Mouse (Mus musculus) forebrain, embryonic 13.5 days (tissue): Measurements from ENCODE around the gene Nat14. TPM values are rescaled to one million over a fixed set of nuclear protein-coding genes. Genes with fewer than 3 reads are reported as not detected.

Source experiments
- ATAC-seq: fragments of 200-750 bp; cut with Nextera tagmentation; 2 replicates; pipeline ENCODE4 v1.8.0; 2017
- H3K27ac ChIP-seq: fragments of 300-500 bp; sonication (generic); 2 replicates; pipeline ENCODE4 v1.5.1; 2015; ENCODE audit warnings: inconsistent platforms, mild to moderate bottlenecking, moderate library complexity
- H3K27me3 ChIP-seq: fragments of 300-500 bp; sonication (generic); 2 replicates; pipeline ENCODE4 v1.6.1; 2015; ENCODE audit warnings: mild to moderate bottlenecking, inconsistent platforms
- H3K36me3 ChIP-seq: fragments of 300-500 bp; sonication (generic); 2 replicates; pipeline ENCODE4 v1.6.1; 2015; ENCODE audit warnings: mild to moderate bottlenecking, inconsistent platforms; ENCODE audit not compliant: poor library complexity, severe bottlenecking
- H3K4me1 ChIP-seq: fragments of 300-500 bp; sonication (generic); 2 replicates; pipeline ENCODE4 v1.6.1; 2015; ENCODE audit warnings: inconsistent platforms
- H3K4me2 ChIP-seq: fragments of 300-500 bp; sonication (generic); 2 replicates; pipeline ENCODE4 v1.6.1; 2015; ENCODE audit warnings: inconsistent platforms, mild to moderate bottlenecking, moderate library complexity
- H3K4me3 ChIP-seq: fragments of 300-500 bp; sonication (generic); 2 replicates; pipeline ENCODE4 v1.5.1; 2015; ENCODE audit warnings: mild to moderate bottlenecking, inconsistent platforms
- H3K9ac ChIP-seq: fragments of 300-500 bp; sonication (generic); 2 replicates; pipeline ENCODE4 v1.6.1; 2015; ENCODE audit warnings: mild to moderate bottlenecking, inconsistent platforms
- H3K9me3 ChIP-seq: fragments of 300-500 bp; sonication (generic); replicated peaks from 2 replicates; pipeline ENCODE4 v1.6.1; 2016; ENCODE audit warnings: inconsistent platforms
- WGBS: fragments of 180-500 bp; shearing (Covaris S2); methylation state at CpG from one replicate; pipeline ENCODE4 v1.1.7; 2015; 5-methylcytosine and 5-hydroxymethylcytosine counted together
- polyA plus RNA-seq: library from polyadenylated mRNA; unstranded; fragments of >200 nt; fragmentation: Nextera tagmentation; extraction: Ambion mirVana; gene quantifications from 2 replicates; pipeline ENCODE4 v1.2.1, GENCODE M21; 2015

Gene Nat14
- polyA plus RNA-seq, 1 experiment from 2014 or later, result 21.2 TPM

DNA sequence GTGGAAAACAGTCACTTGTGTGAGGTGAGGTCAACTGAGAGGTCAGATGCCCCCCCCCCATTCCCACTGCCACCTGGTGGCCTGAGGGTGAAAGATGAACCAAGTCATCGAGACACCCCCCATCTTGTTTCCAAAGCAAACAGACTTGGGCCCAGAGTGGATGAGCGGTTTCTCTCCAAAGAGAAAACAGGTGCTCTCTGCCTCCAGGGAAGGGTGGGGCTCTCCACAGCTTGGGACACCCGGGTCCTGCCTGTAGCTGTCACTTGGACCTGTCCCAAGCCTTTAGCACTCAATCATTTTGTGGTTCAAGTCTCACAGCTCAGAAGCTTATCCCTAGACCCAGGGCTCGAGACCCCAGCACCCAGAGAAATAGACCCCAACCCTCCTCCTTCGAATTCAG, 41.7 kb downstream of the Nat14 start:
- Histone ChIP-seq H3K27me3 (no peaks in the 10 kb centered on the region), H3K4me2 (no peak overlapping the region), H3K4me3 (no peak overlapping the region), H3K9ac (no peak overlapping the region), H3K27ac (no peak overlapping the region), H3K36me3 (no peaks in the 10 kb centered on the region), H3K4me1 (no peaks in the 10 kb centered on the region), H3K9me3 (no peaks in the 10 kb centered on the region)
- no peak for ATAC-seq
- WGBS, result 79% methylated on average over 5 of the region's 5 CpGs

DNA sequence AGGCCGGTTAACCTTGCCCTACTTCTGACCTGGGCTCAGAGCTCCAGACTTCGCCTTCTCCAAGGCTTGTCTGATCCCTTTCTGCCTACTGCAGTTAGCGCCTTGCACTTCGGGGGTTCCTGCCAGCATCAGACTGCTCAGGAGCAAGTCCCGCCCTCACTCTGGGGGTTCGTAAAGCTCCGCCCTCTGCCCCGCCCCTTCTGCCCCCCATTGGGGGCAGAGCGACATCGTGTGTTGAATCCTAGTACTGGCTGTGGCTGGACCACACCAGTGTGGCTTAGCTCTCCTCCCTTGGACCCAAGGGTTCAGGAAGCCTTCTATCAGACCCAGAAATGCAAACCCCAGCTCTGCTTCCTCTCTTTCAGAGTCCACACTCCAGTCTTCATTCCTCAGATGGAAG, 42.4 kb downstream of the Nat14 start, which contains the start of gene Sbk2:
Gene Sbk2, minus strand, starts transcription at position 135 of the 400 bp plus-strand sequence.
- Histone ChIP-seq H3K4me2 (no peak within 1 kb of the TSS), H3K4me1 (no peaks in the 10 kb centered on the region), H3K9ac (no peak within 1 kb of the TSS), H3K27me3 (no peaks in the 10 kb centered on the region), H3K27ac (no peak within 1 kb of the TSS), H3K4me3 (no peak within 1 kb of the TSS), H3K36me3 (no peaks in the 10 kb centered on the region), H3K9me3 (no peaks in the 10 kb centered on the region)
- peak; percentile 55 for ATAC-seq
- 10% methylated on average over 10 of the region's 10 CpGs for WGBS

DNA sequence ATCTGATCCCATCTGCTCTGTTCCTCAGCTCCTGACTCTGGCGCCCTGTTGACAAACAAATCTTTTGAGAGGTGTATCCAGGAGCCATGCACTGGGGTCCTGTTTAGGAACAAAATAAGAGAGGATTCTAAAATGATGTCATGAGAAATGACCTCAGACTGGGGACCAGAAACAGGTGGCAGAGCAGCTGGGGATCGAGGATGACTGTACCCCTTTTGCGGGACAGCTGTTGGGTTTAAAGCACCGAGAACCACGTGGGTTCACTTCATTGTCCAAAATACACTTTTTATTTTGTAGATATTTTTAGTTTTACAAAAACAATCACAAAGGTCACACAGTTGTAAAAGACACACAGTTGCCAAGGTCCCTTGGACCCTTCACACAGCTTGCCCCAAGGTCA, 43.2 kb downstream of the Nat14 start:
- H3K9me3 ChIP-seq, result no peaks in the 10 kb centered on the region
- no peak overlapping the region for H3K9ac ChIP-seq

DNA sequence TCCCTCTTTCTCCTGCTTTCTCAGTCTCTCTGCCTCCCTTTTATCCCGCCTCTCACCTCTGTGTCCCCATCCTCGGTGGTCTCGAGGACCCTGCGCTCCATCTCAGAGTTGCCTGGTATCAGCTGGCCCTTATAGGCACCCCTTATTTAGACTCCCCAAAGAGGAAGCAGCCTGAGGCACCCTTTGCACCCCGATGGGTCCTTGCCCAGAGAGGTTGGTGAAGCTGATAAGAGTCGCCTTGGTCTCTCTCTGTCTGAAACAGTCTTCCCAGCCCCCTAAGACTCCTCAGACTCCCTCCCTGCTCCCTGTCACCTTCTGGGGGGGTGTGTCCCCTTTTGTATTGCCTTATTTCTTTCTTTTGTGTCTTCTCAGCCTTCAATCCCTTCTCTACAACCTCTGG, 49.2 kb downstream of the Nat14 start, which contains the start of gene Sbk3:
Gene Sbk3, minus strand, starts transcription at position 101 of the 400 bp plus-strand sequence.
- Histone ChIP-seq H3K27ac (no peak within 1 kb of the TSS), H3K27me3 (no peaks in the 10 kb centered on the region), H3K9me3 (no peaks in the 10 kb centered on the region), H3K4me3 (no peak within 1 kb of the TSS), H3K4me2 (no peak within 1 kb of the TSS), H3K4me1 (no peaks in the 10 kb centered on the region), H3K9ac (no peak within 1 kb of the TSS), H3K36me3 (no peaks in the 10 kb centered on the region)
- WGBS, result 27% methylated on average over 6 of the region's 6 CpGs
- no peak for ATAC-seq

More for the DNA sequence above, 43.2 kb downstream of the Nat14 start:
- Histone ChIP-seq H3K4me3 (no peak overlapping the region), H3K4me2 (no peak overlapping the region), H3K27me3 (no peaks in the 10 kb centered on the region), H3K4me1 (no peaks in the 10 kb centered on the region), H3K36me3 (no peaks in the 10 kb centered on the region), H3K27ac (no peak overlapping the region)
- WGBS, result 86% methylated on average over 5 of the region's 5 CpGs
- ATAC-seq, result no peak

DNA sequence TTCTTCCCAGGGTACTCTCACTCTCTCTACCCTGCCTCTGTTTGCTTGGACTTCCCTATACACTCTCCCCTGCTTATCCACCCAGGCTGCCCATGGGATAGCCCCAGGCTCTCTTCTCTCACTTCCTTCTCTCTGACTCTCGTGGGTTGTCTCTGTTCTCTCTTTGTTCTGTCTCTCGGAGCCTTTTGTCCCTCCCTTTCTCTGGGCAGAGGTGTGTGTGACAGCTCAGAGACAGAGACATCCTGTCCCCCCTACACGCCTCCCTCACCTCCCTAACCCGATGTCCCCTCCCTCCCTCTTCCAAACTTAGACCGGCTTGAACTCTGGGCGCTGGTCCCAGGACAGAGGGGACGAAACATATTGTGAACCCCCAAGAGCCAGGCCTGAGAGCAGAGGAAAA, 49.9 kb downstream of the Nat14 start:
- Histone ChIP-seq H3K36me3 (no peaks in the 10 kb centered on the region), H3K27ac (no peak overlapping the region), H3K4me1 (no peaks in the 10 kb centered on the region), H3K9ac (no peak overlapping the region), H3K9me3 (0 out of 2 replicates have a peak, but pooled peaks cover under 1% of the 10 kb centered on the region), H3K4me2 (no peak overlapping the region), H3K27me3 (no peaks in the 10 kb centered on the region), H3K4me3 (no peak overlapping the region)
- WGBS, result 28% methylated on average over 7 of the region's 7 CpGs
- no peak for ATAC-seq

DNA sequence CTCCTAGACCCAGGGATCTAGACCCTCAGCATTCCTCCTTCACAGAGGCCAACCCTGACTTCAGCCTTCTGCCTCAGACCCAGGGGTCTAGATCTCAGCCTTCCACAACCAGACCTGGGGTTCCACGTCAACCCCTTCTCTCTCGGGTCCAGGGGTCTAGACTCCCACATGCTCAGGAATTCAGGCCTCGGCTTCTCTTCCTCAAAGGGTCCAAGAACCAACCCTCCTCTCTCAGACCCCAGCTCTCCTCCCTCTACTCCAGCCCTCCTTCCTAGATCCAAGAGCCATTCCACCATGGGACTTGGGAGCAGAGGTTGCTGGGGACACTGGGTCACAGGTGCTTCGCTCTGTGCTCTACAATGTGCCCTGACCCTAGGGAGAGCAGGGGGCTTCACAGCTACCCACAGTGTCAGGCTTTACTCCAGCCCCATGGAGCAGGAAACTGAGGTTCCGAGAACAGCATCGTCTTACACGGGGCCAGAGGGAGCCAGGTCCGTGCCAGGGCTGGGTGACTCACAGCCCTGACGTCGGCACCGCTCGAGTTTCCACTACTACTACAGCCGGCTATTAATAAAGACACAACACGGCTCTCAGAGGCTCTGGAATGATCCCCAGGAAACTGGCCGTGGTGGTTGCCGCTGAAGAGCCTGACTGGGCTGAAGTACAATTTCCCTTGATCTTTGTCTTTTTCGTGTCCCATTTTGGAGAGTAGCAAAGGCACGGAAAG, 50.7 kb downstream of the Nat14 start:
- Histone ChIP-seq H3K36me3 (no peaks in the 10 kb centered on the region), H3K4me3 (no peak overlapping the region), H3K9ac (no peak overlapping the region), H3K27ac (no peak overlapping the region), H3K27me3 (no peaks in the 10 kb centered on the region), H3K4me1 (no peaks in the 10 kb centered on the region), H3K4me2 (no peak overlapping the region), H3K9me3 (0 out of 2 replicates have a peak, but pooled peaks cover 3% of the 10 kb centered on the region)
- 84% methylated on average over 18 of the region's 18 CpGs for WGBS
- ATAC-seq, result no peak

Other genes with a start within 250 kb of the Nat14 start
- 117 and 125 TPM in 2 replicates for gene Hspbp1, start 237.0 kb upstream of the Nat14 start, polyA plus RNA-seq
- 6.1 and 6.5 TPM in 2 replicates for gene Brsk1, start 231.4 kb upstream of the Nat14 start, polyA plus RNA-seq
- gene Tmem150b, start 196.8 kb upstream of the Nat14 start, polyA plus RNA-seq, result 0.27 and 0.29 TPM in 2 replicates
- gene Kmt5c, start 181.9 kb upstream of the Nat14 start, polyA plus RNA-seq, result 75.3 and 84.3 TPM in 2 replicates
- 17.8 and 22.1 TPM in 2 replicates for gene Cox6b2, start 168.9 kb upstream of the Nat14 start, polyA plus RNA-seq
- gene Fam71e2, start 150.7 kb upstream of the Nat14 start, polyA plus RNA-seq, result not detected in 2 replicates
- 0.17 and 0.40 TPM in 2 replicates for gene Il11, start 139.2 kb upstream of the Nat14 start, polyA plus RNA-seq
- not detected in 2 replicates for gene Tmem190, start 139.1 kb upstream of the Nat14 start, polyA plus RNA-seq
- 2.6 and 2.7 TPM in 2 replicates for gene Tmem238, start 132.4 kb upstream of the Nat14 start, polyA plus RNA-seq
- gene Rpl28, start 129.2 kb upstream of the Nat14 start, polyA plus RNA-seq, result 244 and 284 TPM in 2 replicates
- gene Ube2s, start 109.4 kb upstream of the Nat14 start, polyA plus RNA-seq, result 398 and 454 TPM in 2 replicates
- gene Shisa7, start 77.3 kb upstream of the Nat14 start, polyA plus RNA-seq, result 5.6 and 7.1 TPM in 2 replicates
- 2.7 and 3.4 TPM in 2 replicates for gene Isoc2b, start 51.8 kb upstream of the Nat14 start, polyA plus RNA-seq
- 0.63 and 0.77 TPM in 2 replicates for gene Isoc2a, start 44.9 kb upstream of the Nat14 start, polyA plus RNA-seq
- 0.26 and 0.45 TPM in 2 replicates for gene Gm36210, start 15.5 kb upstream of the Nat14 start, polyA plus RNA-seq
- 4.3 and 4.5 TPM in 2 replicates for gene Zfp628, start 6.8 kb upstream of the Nat14 start, polyA plus RNA-seq
- 0.23 and 0.30 TPM in 2 replicates for gene Ssc5d, start 3.8 kb downstream of the Nat14 start, polyA plus RNA-seq
- gene Sbk2, start 42.4 kb downstream of the Nat14 start, polyA plus RNA-seq, result not detected in 2 replicates
- gene Sbk3, start 49.1 kb downstream of the Nat14 start, polyA plus RNA-seq, result 0.09 and 0.19 TPM in 2 replicates
- 51.2 and 56.5 TPM in 2 replicates for gene Zfp579, start 74.1 kb downstream of the Nat14 start, polyA plus RNA-seq
- 9.1 and 10.4 TPM in 2 replicates for gene Zfp524, start 92.4 kb downstream of the Nat14 start, polyA plus RNA-seq
- gene Fiz1, start 92.7 kb downstream of the Nat14 start, polyA plus RNA-seq, result 46.6 and 51.2 TPM in 2 replicates
- gene Gm44973, start 93.5 kb downstream of the Nat14 start, polyA plus RNA-seq, result 1.5 and 2.1 TPM in 2 replicates
- 5.1 and 5.4 TPM in 2 replicates for gene Zfp865, start 98.3 kb downstream of the Nat14 start, polyA plus RNA-seq
- gene Ccdc106, start 98.5 kb downstream of the Nat14 start, polyA plus RNA-seq, result 17.0 and 19.7 TPM in 2 replicates
- gene 4632433K11Rik, start 112.1 kb downstream of the Nat14 start, polyA plus RNA-seq, result not detected in 2 replicates
- 5.6 and 8.4 TPM in 2 replicates for gene Zfp784, start 116.4 kb downstream of the Nat14 start, polyA plus RNA-seq
- 45.3 and 45.6 TPM in 2 replicates for gene Zfp580, start 129.5 kb downstream of the Nat14 start, polyA plus RNA-seq
- gene U2af2, start 140.1 kb downstream of the Nat14 start, polyA plus RNA-seq, result 149 and 152 TPM in 2 replicates
- gene Epn1, start 158.2 kb downstream of the Nat14 start, polyA plus RNA-seq, result 60.5 and 68.9 TPM in 2 replicates
- gene Rfpl4, start 194.9 kb downstream of the Nat14 start, polyA plus RNA-seq, result not detected in 2 replicates
- 0.29 and 0.30 TPM in 2 replicates for gene Rasl2-9, start 203.9 kb downstream of the Nat14 start, polyA plus RNA-seq
- gene Vmn1r55, start 227.6 kb downstream of the Nat14 start, polyA plus RNA-seq, result not detected in 2 replicates